ENCODE assay signal across 16 mouse cellular contexts in genomic region chr11:116935354-116935753, GRCm38 (mm10). TPM values are rescaled to one million over a fixed set of nuclear protein-coding genes. Genes with fewer than 3 reads are reported as not detected.
DNase-seq lines count a peak whose midpoint lies in the region; ATAC-seq and TF ChIP-seq lines count a peak whose summit lies in the region.
"Had no signal": no experiment of that assay in that cellular context is flagged by ENCODE, and none has a peak within 500 bp of the region (broad histone marks: within the 10 kb centered on the region; RNA-seq: fewer than 3 reads in every experiment).

No protein-coding gene starts in this region.

- TF ChIP-seq POLR2A in cortical plate, adult 2 months (IDR thresholded peaks at IDR 0.05; ENCODE audit: extremely low read depth, insufficient read depth, low read length): no peak

- WGBS in forebrain, postnatal 0 days: 50% methylated on average over 9 of the region's 9 CpGs
- 61% methylated on average over 8 of the region's 9 CpGs for WGBS in forebrain, embryonic 16.5 days
- 31% methylated on average over 9 of the region's 9 CpGs for WGBS in hindbrain, embryonic 16.5 days
- WGBS in midbrain, embryonic 16.5 days: 49% methylated on average over 8 of the region's 9 CpGs

- H3K4me3 ChIP-seq in forebrain, postnatal 0 days (ENCODE audit: low read depth, low read length): no peak overlapping the region
- H3K4me3 ChIP-seq in forebrain, embryonic 16.5 days (replicated peaks; ENCODE audit: low read length): no peak overlapping the region
- H3K4me3 ChIP-seq in cortical plate, adult 2 months (ENCODE audit: insufficient read depth, low read length): no peak overlapping the region
- H3K4me3 ChIP-seq in hindbrain, embryonic 16.5 days (ENCODE audit: low read length): no peak overlapping the region
- H3K4me3 ChIP-seq in midbrain, embryonic 16.5 days (ENCODE audit: low read depth, low read length): no peak overlapping the region
- H3K4me3 ChIP-seq in gastrocnemius, adult 2 months: no peak overlapping the region

- H3K9ac ChIP-seq in forebrain, postnatal 0 days: 0 out of 2 replicates have a peak overlapping the region, but pooled peaks have one; percentile 7
- H3K9ac ChIP-seq in forebrain, embryonic 16.5 days (replicated peaks; ENCODE audit: low read depth, low read length): no peak overlapping the region
- H3K9ac ChIP-seq in hindbrain, embryonic 16.5 days (ENCODE audit: low read depth, low read length): peak overlapping the region; percentile 3; the same call in 1 of the 2 replicates
- H3K9ac ChIP-seq in midbrain, embryonic 16.5 days (ENCODE audit: low read depth, low read length): no peak overlapping the region
- H3K9ac ChIP-seq: liver, embryonic 14.5 days had no signal

- no peak for TF ChIP-seq CTCF in forebrain, postnatal 0 days (IDR thresholded peaks at IDR 0.05; ENCODE audit: low read depth)
- TF ChIP-seq CTCF in cortical plate, adult 2 months (IDR thresholded peaks at IDR 0.05; ENCODE audit: extremely low read depth, insufficient read depth, low read length): no peak
- no peak for TF ChIP-seq CTCF in gastrocnemius, adult 2 months (IDR thresholded peaks at IDR 0.05)

- no peak for ATAC-seq in forebrain, postnatal 0 days
- ATAC-seq in forebrain, embryonic 16.5 days: no peak
- ATAC-seq in hindbrain, embryonic 16.5 days: peak; percentile 56
- ATAC-seq in midbrain, embryonic 16.5 days: no peak

- intact Hi-C loops in gastrocnemius, adult 2 months (cut with DNase I): no loop called here

- H3K36me3 ChIP-seq in forebrain, postnatal 0 days (ENCODE audit: insufficient read depth): peaks cover 70% of the 10 kb centered on the region
- H3K36me3 ChIP-seq in forebrain, embryonic 16.5 days (ENCODE audit: control insufficient read depth, insufficient read depth): peaks cover 4% of the 10 kb centered on the region
- peaks cover 22% of the 10 kb centered on the region for H3K36me3 ChIP-seq in hindbrain, embryonic 16.5 days (ENCODE audit: control insufficient read depth, insufficient read depth, low read length)
- H3K36me3 ChIP-seq in midbrain, embryonic 16.5 days (ENCODE audit: control insufficient read depth, insufficient read depth, low read length): peaks cover 20% of the 10 kb centered on the region
- H3K36me3 ChIP-seq: G1E had no signal

- no peak overlapping the region for H3K4me2 ChIP-seq in forebrain, postnatal 0 days (ENCODE audit: low read depth)
- H3K4me2 ChIP-seq in forebrain, embryonic 16.5 days (ENCODE audit: low read length): no peak overlapping the region
- no peak overlapping the region for H3K4me2 ChIP-seq in hindbrain, embryonic 16.5 days (ENCODE audit: low read length)
- no peak overlapping the region for H3K4me2 ChIP-seq in midbrain, embryonic 16.5 days (ENCODE audit: low read length)

- no peaks in the 10 kb centered on the region for H3K4me1 ChIP-seq in forebrain, postnatal 0 days (ENCODE audit: insufficient read depth)
- H3K4me1 ChIP-seq in forebrain, embryonic 16.5 days (replicated peaks; ENCODE audit: control insufficient read depth, insufficient read depth, low read length): peaks cover 14% of the 10 kb centered on the region
- H3K4me1 ChIP-seq in cortical plate, adult 2 months (ENCODE audit: control insufficient read depth, insufficient read depth, low read length): peaks cover 8% of the 10 kb centered on the region
- peaks cover 13% of the 10 kb centered on the region for H3K4me1 ChIP-seq in hindbrain, embryonic 16.5 days (ENCODE audit: control insufficient read depth, insufficient read depth, low read depth, low read length)
- H3K4me1 ChIP-seq in midbrain, embryonic 16.5 days (ENCODE audit: control insufficient read depth, insufficient read depth, low read length): peaks cover 18% of the 10 kb centered on the region

- H3K9me3 ChIP-seq in forebrain, postnatal 0 days (ENCODE audit: low read length): no peaks in the 10 kb centered on the region
- no peaks in the 10 kb centered on the region for H3K9me3 ChIP-seq in forebrain, embryonic 16.5 days (ENCODE audit: control insufficient read depth, low read length)
- H3K9me3 ChIP-seq in hindbrain, embryonic 16.5 days (ENCODE audit: control insufficient read depth, low read length): no peaks in the 10 kb centered on the region
- H3K9me3 ChIP-seq in midbrain, embryonic 16.5 days (replicated peaks; ENCODE audit: control insufficient read depth, low read length, poor library complexity, severe bottlenecking): no peaks in the 10 kb centered on the region
- H3K9me3 ChIP-seq: G1E had no signal

- H3K27me3 ChIP-seq in forebrain, postnatal 0 days (ENCODE audit: insufficient read depth, low read length): no peaks in the 10 kb centered on the region
- H3K27me3 ChIP-seq in forebrain, embryonic 16.5 days (replicated peaks; ENCODE audit: control insufficient read depth, insufficient read depth, low read length): no peaks in the 10 kb centered on the region
- no peaks in the 10 kb centered on the region for H3K27me3 ChIP-seq in hindbrain, embryonic 16.5 days (replicated peaks; ENCODE audit: control insufficient read depth, insufficient read depth, low read length)
- no peaks in the 10 kb centered on the region for H3K27me3 ChIP-seq in midbrain, embryonic 16.5 days (ENCODE audit: control insufficient read depth, insufficient read depth, low read depth, low read length)

- no peak overlapping the region for H3K27ac ChIP-seq in forebrain, postnatal 0 days (ENCODE audit: low read depth, low read length)
- H3K27ac ChIP-seq in forebrain, embryonic 16.5 days (ENCODE audit: low read length): no peak overlapping the region
- H3K27ac ChIP-seq in cortical plate, adult 2 months (ENCODE audit: insufficient read depth, low read length): peak overlapping the region; percentile 67; the same call in 1 of the 2 replicates
- peak overlapping the region; percentile 72 for H3K27ac ChIP-seq in hindbrain, embryonic 16.5 days (ENCODE audit: low read depth, low read length)
- H3K27ac ChIP-seq in midbrain, embryonic 16.5 days (ENCODE audit: low read length): peak overlapping the region; percentile 59
- H3K27ac ChIP-seq in gastrocnemius, adult 2 months: no peak overlapping the region
- H3K27ac ChIP-seq: liver, embryonic 14.5 days had no signal

- DNase-seq in forebrain, postnatal 0 days: no peak
- no peak for DNase-seq in gastrocnemius, adult 2 months
- no peak for DNase-seq in urinary bladder, postnatal 4 days (ENCODE audit: low spot score in 2 of 2)
- no peak for DNase-seq in lung, postnatal 10 days
- DNase-seq: adrenal gland, postnatal 25 days; gastrocnemius, postnatal 14 days; thymus, adult 2 months had no signal

RNA-seq across cellular contexts. Expression of gene Mgat5b, which starts 16.7 kb away (rescaled TPM):
- 88.5 and 95.4 TPM in 2 replicates for total RNA-seq in forebrain, postnatal 0 days (2014; rRNA removed)
- 27.0 and 31.0 TPM in 2 replicates for polyA plus RNA-seq in forebrain, postnatal 0 days (2015; fragmentation: Nextera tagmentation; extraction: Ambion mirVana)
- 30.0 and 33.0 TPM in 2 replicates for polyA plus RNA-seq in forebrain, embryonic 16.5 days (2015; fragmentation: Nextera tagmentation; extraction: Ambion mirVana)
- 56.9 and 62.1 TPM in 2 replicates for polyA plus RNA-seq in cortical plate, adult 2 months (2012; rRNA removed)
- polyA plus RNA-seq in hindbrain, embryonic 16.5 days (2015; fragmentation: Nextera tagmentation; extraction: Ambion mirVana): 19.4 and 27.5 TPM in 2 replicates
- 22.2 and 26.1 TPM in 2 replicates for polyA plus RNA-seq in midbrain, embryonic 16.5 days (2015; fragmentation: Nextera tagmentation; extraction: Ambion mirVana)
- not detected for total RNA-seq in gastrocnemius, adult 2 months (2021)
- total RNA-seq: common myeloid progenitor, adult 5-6 weeks; neutrophil, adult 5-6 weeks had no signal
- polyA plus RNA-seq: C2C12; G1E; liver, embryonic 14.5 days had no signal

Comparison
In these comparisons a context has a peak if more than half of its experiments do, and no peak if none do; other contexts are left out.
1. H3K9ac ChIP-seq: peak in forebrain, postnatal 0 days (single experiment) and hindbrain, embryonic 16.5 days (single experiment); none in forebrain, embryonic 16.5 days (single experiment) and midbrain, embryonic 16.5 days (single experiment).
2. H3K27ac ChIP-seq: peak in cortical plate, adult 2 months (single experiment), hindbrain, embryonic 16.5 days (single experiment) and midbrain, embryonic 16.5 days (single experiment); none in forebrain, postnatal 0 days (single experiment), forebrain, embryonic 16.5 days (single experiment) and gastrocnemius, adult 2 months (single experiment).